Mouse (Mus musculus): ENCODE data around the gene Dyrk1a. TPM values are rescaled to one million over a fixed set of nuclear protein-coding genes. Genes with fewer than 3 reads are reported as not detected.

The Dyrk1a gene
- polyA plus RNA-seq, 1 experiment from 2014 or later: 8.7 TPM

GRCm38 (mm10) chr16:94566124-94566523 is 3.7 kb upstream of the Dyrk1a start:
- Histone ChIP-seq H3K4me2 (no peak overlapping the region), H3K27ac (no peak overlapping the region), H3K9me3 (replicated peaks) (no peaks in the 10 kb centered on the region), H3K4me1 (peaks cover 10% of the 10 kb centered on the region; the same call in 1 of the 2 replicates), H3K4me3 (replicated peaks) (no peak overlapping the region), H3K27me3 (no peaks in the 10 kb centered on the region), H3K9ac (no peak overlapping the region), H3K36me3 (no peaks in the 10 kb centered on the region)
- 51% methylated on average over 8 of the region's 8 CpGs for WGBS
- ATAC-seq (replicated peaks; ENCODE audit: low FRiP score): no peak

GRCm38 (mm10) chr16:94566834-94567585 is 2.8 kb upstream of the Dyrk1a start:
- Histone ChIP-seq H3K36me3 (no peaks in the 10 kb centered on the region), H3K4me3 (replicated peaks) (no peak overlapping the region), H3K4me2 (no peak overlapping the region), H3K9ac (no peak overlapping the region), H3K27ac (no peak overlapping the region), H3K9me3 (replicated peaks) (no peaks in the 10 kb centered on the region), H3K4me1 (peaks cover 15% of the 10 kb centered on the region), H3K27me3 (no peaks in the 10 kb centered on the region)
- ATAC-seq (replicated peaks; ENCODE audit: low FRiP score): no peak
- 86% methylated on average over 11 of the region's 11 CpGs for WGBS

DNA sequence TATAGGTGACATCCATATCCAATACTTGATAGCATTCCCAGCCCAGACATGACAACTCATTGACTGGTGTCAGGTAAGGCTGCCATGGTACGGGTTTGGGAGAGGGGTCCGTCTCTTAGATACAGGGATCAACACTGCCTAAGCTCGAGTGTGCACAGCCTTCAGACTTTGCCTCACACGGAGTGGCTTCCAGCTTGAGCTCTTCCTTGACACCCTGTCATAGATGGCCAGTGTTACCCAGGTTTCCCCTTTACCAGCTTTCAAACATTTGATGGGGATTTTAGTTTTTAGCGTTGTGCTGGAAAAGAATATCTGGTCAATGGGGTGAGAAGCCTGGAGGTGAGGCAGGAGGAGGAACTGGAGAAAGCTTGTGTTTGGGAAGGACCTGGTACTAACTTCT is 2.1 kb upstream of the Dyrk1a start:
- Histone ChIP-seq H3K9ac (no peak overlapping the region), H3K4me2 (no peak overlapping the region), H3K9me3 (replicated peaks) (no peaks in the 10 kb centered on the region), H3K27ac (peak overlapping the region; percentile 100; the same call in 1 of the 2 replicates), H3K4me3 (replicated peaks) (no peak overlapping the region), H3K27me3 (no peaks in the 10 kb centered on the region), H3K4me1 (peaks cover 22% of the 10 kb centered on the region), H3K36me3 (no peaks in the 10 kb centered on the region)
- WGBS: 72% methylated on average over 5 of the region's 5 CpGs
- ATAC-seq (replicated peaks; ENCODE audit: low FRiP score): no peak

DNA sequence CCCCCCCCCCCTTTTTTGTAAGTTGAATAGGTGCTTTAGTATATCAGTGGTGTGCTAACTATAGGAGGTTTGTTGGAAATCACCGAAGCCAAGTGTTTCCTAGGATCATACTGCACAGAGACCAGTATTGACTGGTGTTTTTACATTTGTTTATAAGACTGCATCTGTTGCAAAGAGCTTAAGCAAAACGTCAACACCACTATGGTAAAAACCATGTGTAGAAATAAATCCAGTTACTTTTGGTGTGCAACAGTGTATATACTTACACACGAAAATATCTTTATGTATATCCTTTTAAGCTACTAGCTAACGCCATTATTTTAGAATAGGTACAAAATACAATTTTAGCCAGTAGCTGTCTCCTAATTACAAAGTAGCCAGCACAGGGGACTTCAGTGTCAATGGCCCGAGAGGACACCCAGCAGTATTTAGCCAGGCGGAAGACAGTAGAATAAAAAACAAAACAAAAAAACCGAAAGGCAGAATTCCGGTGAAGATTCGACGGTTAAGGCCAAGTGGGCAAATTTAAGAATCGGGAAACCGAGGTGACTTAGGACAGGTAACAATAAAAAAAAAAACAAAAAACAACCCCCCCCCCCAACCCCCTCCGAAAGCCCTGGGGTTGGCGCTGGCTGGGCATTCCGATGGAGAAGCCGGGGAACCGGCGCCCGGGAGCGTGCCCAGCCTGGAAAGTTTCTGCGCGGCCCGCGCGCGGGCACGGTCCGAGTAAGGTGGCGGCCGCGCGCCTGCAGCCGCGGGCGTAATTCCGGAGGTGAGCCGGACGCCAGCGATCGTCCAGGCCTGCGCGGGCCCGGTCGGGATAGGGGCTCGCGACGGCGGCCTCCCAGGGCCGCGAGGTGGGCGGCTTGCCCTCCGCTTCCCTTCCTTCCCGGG is 1.2 kb upstream of the Dyrk1a start:
- H3K4me2 ChIP-seq: peak overlapping the region; percentile 62
- H3K4me3 ChIP-seq (replicated peaks): peak overlapping the region; percentile 95
- no peaks in the 10 kb centered on the region for H3K27me3 ChIP-seq
- peak overlapping the region; percentile 76 for H3K9ac ChIP-seq
- peak overlapping the region; percentile 100 for H3K27ac ChIP-seq
- H3K4me1 ChIP-seq: peaks cover 28% of the 10 kb centered on the region
- WGBS: 2% methylated on average over 52 of the region's 53 CpGs
- peak; percentile 88 for ATAC-seq (replicated peaks; ENCODE audit: low FRiP score)
- H3K36me3 ChIP-seq: no peaks in the 10 kb centered on the region
- H3K9me3 ChIP-seq (replicated peaks): no peaks in the 10 kb centered on the region

DNA sequence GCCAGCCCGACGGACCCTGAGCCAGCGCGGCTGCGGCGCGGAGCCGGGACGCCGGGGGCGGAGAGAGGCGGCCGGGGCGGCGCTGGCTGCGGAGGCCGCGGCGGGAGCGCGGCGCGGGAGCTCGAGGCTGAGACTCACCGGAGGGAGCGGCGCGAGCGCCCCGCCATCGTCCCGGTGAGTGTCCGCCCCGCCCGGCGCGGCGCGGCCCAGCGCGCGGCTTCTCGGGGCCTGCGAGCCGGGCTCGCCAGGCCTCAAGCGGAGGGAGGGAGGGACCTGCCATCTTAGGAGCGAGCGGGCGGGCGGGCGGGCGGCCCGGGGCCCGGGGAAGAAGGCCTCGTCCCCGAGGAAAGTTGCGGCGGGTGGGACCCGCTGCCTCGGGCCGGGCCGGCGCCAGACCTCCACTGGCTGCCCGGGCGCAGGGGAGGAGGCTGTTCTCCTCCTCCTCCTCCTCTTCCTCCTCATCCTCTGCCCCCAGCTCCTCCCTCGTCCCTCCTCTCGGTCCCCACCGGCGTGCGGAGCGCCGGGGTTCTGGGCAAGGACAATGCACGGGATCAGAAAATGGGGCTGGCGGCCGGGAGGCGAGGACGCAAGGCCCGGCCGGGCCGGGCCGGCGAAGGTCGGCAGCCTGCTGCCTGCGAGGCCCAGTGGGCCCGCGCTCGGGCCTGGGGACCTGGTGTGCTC is 691 bp downstream of the Dyrk1a start:
- H3K27me3 ChIP-seq: no peaks in the 10 kb centered on the region
- H3K4me1 ChIP-seq: peaks cover 43% of the 10 kb centered on the region
- H3K4me3 ChIP-seq (replicated peaks): peak overlapping the region; percentile 95
- H3K9ac ChIP-seq: peak overlapping the region; percentile 100
- WGBS: under 1% methylated on average over 46 of the region's 88 CpGs
- H3K4me2 ChIP-seq: peak overlapping the region; percentile 70
- H3K36me3 ChIP-seq: no peaks in the 10 kb centered on the region
- H3K27ac ChIP-seq: peak overlapping the region; percentile 100
- ATAC-seq (replicated peaks; ENCODE audit: low FRiP score): peak; percentile 31; the same call in 1 of the 2 replicates
- no peaks in the 10 kb centered on the region for H3K9me3 ChIP-seq (replicated peaks)

- H3K27ac ChIP-seq: peak overlapping the region; percentile 100
- no peaks in the 10 kb centered on the region for H3K36me3 ChIP-seq
- peak overlapping the region; percentile 95 for H3K4me3 ChIP-seq (replicated peaks)
- peaks cover 49% of the 10 kb centered on the region for H3K4me1 ChIP-seq
- WGBS: 23% methylated on average over 10 of the region's 10 CpGs
- H3K4me2 ChIP-seq: peak overlapping the region; percentile 70
- ATAC-seq (replicated peaks; ENCODE audit: low FRiP score): no peak
- H3K9ac ChIP-seq: peak overlapping the region; percentile 100
- H3K9me3 ChIP-seq (replicated peaks): no peaks in the 10 kb centered on the region
- H3K27me3 ChIP-seq: no peaks in the 10 kb centered on the region
Measured at GRCm38 (mm10) chr16:94571111-94571993, 1.5 kb downstream of the Dyrk1a start.

DNA sequence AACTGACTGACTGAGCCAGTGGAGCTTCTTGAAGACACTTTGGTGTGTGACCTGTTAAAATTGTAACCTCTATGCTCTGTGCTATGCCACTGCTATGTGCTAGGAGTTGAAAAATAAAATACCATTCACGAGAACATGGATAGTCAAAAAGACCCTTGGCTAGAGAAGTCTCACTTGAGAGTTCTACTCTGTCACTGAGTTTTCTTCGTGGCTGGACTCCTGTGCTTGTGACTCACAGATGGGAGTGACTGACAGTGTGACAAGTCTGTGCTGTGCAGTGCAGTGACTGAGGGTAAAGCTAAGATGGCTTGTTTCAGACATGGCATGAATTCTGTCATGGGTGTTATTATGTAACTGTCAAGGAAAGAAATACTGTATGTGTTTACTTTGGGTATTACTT is 2.6 kb downstream of the Dyrk1a start:
- Histone ChIP-seq H3K4me1 (peaks cover 54% of the 10 kb centered on the region), H3K27ac (no peak overlapping the region), H3K9ac (peak overlapping the region; percentile 23; the same call in 1 of the 2 replicates), H3K36me3 (no peaks in the 10 kb centered on the region), H3K4me3 (replicated peaks) (0 out of 2 replicates have a peak overlapping the region, but pooled peaks have one; percentile 17), H3K9me3 (replicated peaks) (no peaks in the 10 kb centered on the region), H3K27me3 (no peaks in the 10 kb centered on the region), H3K4me2 (peak overlapping the region; percentile 47)
- ATAC-seq (replicated peaks; ENCODE audit: low FRiP score): no peak
- WGBS: 37% methylated on average over 2 of the region's 2 CpGs

DNA sequence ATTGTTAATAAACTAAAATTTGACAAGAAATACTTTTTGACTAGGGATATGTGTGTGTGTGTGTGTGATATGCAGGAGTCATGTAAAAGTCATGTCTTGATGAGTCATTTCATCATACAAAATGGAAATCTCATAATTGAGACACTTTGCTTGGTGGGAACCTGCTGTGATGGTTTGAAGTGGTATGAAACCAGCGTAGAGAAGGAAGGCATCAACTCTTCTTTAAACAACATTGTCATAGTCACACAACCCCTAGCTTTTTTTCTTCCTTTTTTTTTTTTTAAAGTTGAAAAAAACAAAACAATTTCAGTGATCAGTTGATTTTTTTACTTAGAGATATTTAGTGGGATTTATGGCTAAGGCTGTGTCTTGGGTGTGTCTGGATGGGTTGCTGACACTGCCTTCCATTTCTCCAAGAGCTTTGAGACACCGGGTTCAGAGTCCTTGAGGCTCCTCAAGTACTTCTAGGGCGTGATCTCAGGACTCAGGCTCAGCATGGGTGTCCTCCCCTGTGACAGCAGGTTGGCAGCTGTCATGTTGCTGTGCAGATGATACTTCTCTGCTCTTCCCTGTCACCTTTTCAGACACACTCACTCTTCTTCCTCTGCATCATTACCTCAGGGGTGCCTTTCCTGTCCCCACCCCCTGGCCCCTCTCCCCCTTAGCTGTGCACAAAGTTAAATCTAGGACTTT is 4.4 kb downstream of the Dyrk1a start:
- no peak overlapping the region for H3K9ac ChIP-seq
- 0 out of 2 replicates have a peak overlapping the region, but pooled peaks have one; percentile 18 for H3K27ac ChIP-seq
- H3K36me3 ChIP-seq: no peaks in the 10 kb centered on the region
- H3K27me3 ChIP-seq: no peaks in the 10 kb centered on the region
- 83% methylated on average over 3 of the region's 3 CpGs for WGBS
- no peak overlapping the region for H3K4me2 ChIP-seq
- no peak for ATAC-seq (replicated peaks; ENCODE audit: low FRiP score)
- no peak overlapping the region for H3K4me3 ChIP-seq (replicated peaks)
- no peaks in the 10 kb centered on the region for H3K9me3 ChIP-seq (replicated peaks)
- H3K4me1 ChIP-seq: peaks cover 54% of the 10 kb centered on the region

- H3K27ac ChIP-seq: 0 out of 2 replicates have a peak overlapping the region, but pooled peaks have one; percentile 18
- H3K9ac ChIP-seq: no peak overlapping the region
- H3K4me3 ChIP-seq (replicated peaks): no peak overlapping the region
- no peaks in the 10 kb centered on the region for H3K27me3 ChIP-seq
- H3K9me3 ChIP-seq (replicated peaks): no peaks in the 10 kb centered on the region
- no peak for ATAC-seq (replicated peaks; ENCODE audit: low FRiP score)
- no peaks in the 10 kb centered on the region for H3K36me3 ChIP-seq
- peaks cover 58% of the 10 kb centered on the region for H3K4me1 ChIP-seq
- no peak overlapping the region for H3K4me2 ChIP-seq
Measured at GRCm38 (mm10) chr16:94574718-94575094, 4.9 kb downstream of the Dyrk1a start.

DNA sequence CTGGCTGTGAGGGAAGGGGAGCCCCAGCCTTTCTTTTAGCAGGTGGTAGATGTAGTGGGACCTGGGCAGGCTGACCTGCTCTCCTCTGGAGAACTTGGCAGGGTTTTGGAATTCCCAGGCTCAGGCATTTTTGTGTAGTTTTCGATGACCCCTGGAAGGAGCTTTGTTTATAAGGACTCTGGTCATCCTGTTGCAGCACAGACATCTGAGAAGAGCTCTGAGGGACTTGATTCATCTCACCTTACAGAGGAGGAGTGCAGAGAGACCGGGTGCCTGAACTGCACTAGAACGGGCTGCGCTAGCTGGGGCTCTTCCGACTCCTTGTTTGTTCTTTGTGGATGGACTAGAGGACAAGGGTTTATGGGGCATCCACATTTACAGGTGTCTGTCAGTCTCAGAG is 5.9 kb downstream of the Dyrk1a start:
- H3K4me1 ChIP-seq: peaks cover 65% of the 10 kb centered on the region
- H3K4me3 ChIP-seq (replicated peaks): no peak overlapping the region
- no peak overlapping the region for H3K4me2 ChIP-seq
- ATAC-seq (replicated peaks; ENCODE audit: low FRiP score): peak; percentile 55
- H3K9ac ChIP-seq: no peak overlapping the region
- peak overlapping the region; percentile 10; the same call in 1 of the 2 replicates for H3K27ac ChIP-seq
- 40% methylated on average over 5 of the region's 5 CpGs for WGBS
- no peaks in the 10 kb centered on the region for H3K27me3 ChIP-seq
- no peaks in the 10 kb centered on the region for H3K36me3 ChIP-seq
- no peaks in the 10 kb centered on the region for H3K9me3 ChIP-seq (replicated peaks)
